Mouse (Mus musculus): ENCODE data around the gene Zfp968. TPM values are rescaled to one million over a fixed set of nuclear protein-coding genes. Genes with fewer than 3 reads are reported as not detected.
"Not testable (repeated sequence)": the region's sequence is repeated elsewhere in the genome, so short reads cannot be mapped to it uniquely, and the experiment has no call there.

The Zfp968 gene
- polyA plus RNA-seq (2012; ENCODE audit: insufficient read depth, insufficient read length, missing spikeins), result 2.6 and 3.3 TPM in 2 replicates

DNA sequence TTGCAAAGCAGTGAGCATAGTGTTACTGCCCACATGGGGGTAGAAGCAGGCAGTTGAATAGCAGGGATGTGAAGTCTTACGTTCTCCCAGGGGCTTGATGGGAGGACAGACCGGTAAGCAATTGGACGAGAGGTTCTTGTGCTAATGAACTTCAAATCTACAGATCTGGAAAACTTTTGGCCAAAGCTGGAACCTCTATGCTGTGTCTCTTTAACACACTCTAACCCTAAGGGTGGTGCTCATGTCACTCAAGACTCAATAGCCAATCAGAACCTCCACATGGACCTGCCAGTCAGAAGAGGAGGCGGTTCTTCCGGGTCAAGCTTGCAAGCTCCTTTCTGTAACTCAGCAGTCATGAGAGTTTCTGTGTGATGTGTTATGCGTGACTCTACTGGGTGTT lies at the start of gene Zfp968:
Gene Zfp968, plus strand, starts transcription at position 301 of the 400 bp plus-strand sequence.
- H3K4me3 ChIP-seq (ENCODE audit: insufficient read depth, low read depth, low read length); H3K4me1 ChIP-seq (ENCODE audit: control insufficient read depth, insufficient read depth, insufficient read length, low read length); H3K27ac ChIP-seq (replicated peaks; ENCODE audit: low read depth, low read length): not testable (repeated sequence)

DNA sequence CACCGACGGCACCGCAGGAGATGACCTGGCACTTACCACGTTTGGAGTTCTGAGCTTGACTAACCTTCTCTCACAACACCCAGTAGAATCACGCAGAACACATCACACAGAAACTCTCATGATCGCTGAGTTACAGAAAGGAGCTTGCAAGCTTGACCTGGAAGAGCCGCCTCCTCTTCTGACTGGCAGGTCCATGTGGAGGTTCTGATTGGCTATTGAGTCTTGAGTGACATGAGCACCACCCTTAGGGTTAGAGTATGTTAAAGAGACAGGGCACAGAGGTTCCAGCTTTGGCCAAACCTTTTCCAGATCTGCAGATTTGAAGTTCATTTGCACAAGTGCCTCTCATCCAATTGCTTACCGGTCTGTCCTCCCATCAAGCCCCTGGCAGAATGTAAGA lies 34.1 kb upstream of the Zfp968 start, which contains the start of gene Gm4631:
Gene Gm4631, minus strand, starts transcription at position 101 of the 400 bp plus-strand sequence.
- not testable (repeated sequence) for H3K27ac ChIP-seq (replicated peaks; ENCODE audit: low read depth, low read length); H3K4me1 ChIP-seq (ENCODE audit: control insufficient read depth, insufficient read depth, insufficient read length, low read length); H3K4me3 ChIP-seq (ENCODE audit: insufficient read depth, low read depth, low read length)

Other genes starting within 250 kb of the Zfp968 start
- gene Gm14399, start 230.4 kb upstream of the Zfp968 start, polyA plus RNA-seq (2012; ENCODE audit: insufficient read depth, insufficient read length, missing spikeins), result 21.5 and 28.4 TPM in 2 replicates
- gene Gm14443, start 196.6 kb upstream of the Zfp968 start, polyA plus RNA-seq (2012; ENCODE audit: insufficient read depth, insufficient read length, missing spikeins), result 0.54 and 1.1 TPM in 2 replicates
- 3.7 and 8.2 TPM in 2 replicates for gene Gm14391, start 165.5 kb upstream of the Zfp968 start, polyA plus RNA-seq (2012; ENCODE audit: insufficient read depth, insufficient read length, missing spikeins)
- 8.0 and 11.8 TPM in 2 replicates for gene Gm14440, start 97.3 kb upstream of the Zfp968 start, polyA plus RNA-seq (2012; ENCODE audit: insufficient read depth, insufficient read length, missing spikeins)
- gene Gm4631, start 34.2 kb upstream of the Zfp968 start, polyA plus RNA-seq (2012; ENCODE audit: insufficient read depth, insufficient read length, missing spikeins), result 29.6 and 34.6 TPM in 2 replicates
- gene Gm4724, start 63.4 kb downstream of the Zfp968 start, polyA plus RNA-seq (2012; ENCODE audit: insufficient read depth, insufficient read length, missing spikeins), result 11.3 TPM in 1 of 2 replicates, not detected in the other
- gene Zfp965, start 97.5 kb downstream of the Zfp968 start, polyA plus RNA-seq (2012; ENCODE audit: insufficient read depth, insufficient read length, missing spikeins), result 2.9 and 8.4 TPM in 2 replicates

All from brown adipose tissue, adult 24 weeks (tissue).